Mouse (Mus musculus) midbrain, postnatal 0 days (tissue): Measurements from ENCODE around the gene Fbxo33. TPM values are rescaled to one million over a fixed set of nuclear protein-coding genes. Genes with fewer than 3 reads are reported as not detected.

Experiments used
- ATAC-seq: fragments of 200-750 bp; cut with Nextera tagmentation; 2 replicates; pipeline ENCODE4 v1.8.0; 2017; ENCODE audit warnings: moderate number of reproducible peaks, mild to moderate bottlenecking, moderate TSS enrichment, moderate library complexity; ENCODE audit not compliant: low FRiP score
- DNase-seq: peaks from one replicate; pipeline ENCODE4 v3.0.0-alpha.2; 2015; ENCODE audit warnings: low spot score
- H3K27ac ChIP-seq: fragments of 300-500 bp; sonication (generic); 2 replicates; pipeline ENCODE4 v1.5.1; 2014; ENCODE audit warnings: low read depth, mild to moderate bottlenecking, low read length, mixed read lengths
- H3K27me3 ChIP-seq: fragments of 300-500 bp; sonication (generic); 2 replicates; pipeline ENCODE4 v1.6.1; 2014; ENCODE audit warnings: low read length, control low read depth, mixed read lengths; ENCODE audit not compliant: insufficient read depth
- H3K36me3 ChIP-seq: fragments of 300-500 bp; sonication (generic); 2 replicates; pipeline ENCODE4 v1.6.1; 2014; ENCODE audit warnings: low read length, control low read depth, mixed read lengths; ENCODE audit not compliant: insufficient read depth
- H3K4me1 ChIP-seq: fragments of 300-500 bp; sonication (generic); 2 replicates; pipeline ENCODE4 v1.6.1; 2014; ENCODE audit warnings: mild to moderate bottlenecking, control low read depth, antibody characterized with exemption, low read length, mixed read lengths; ENCODE audit not compliant: insufficient read depth
- H3K4me2 ChIP-seq: fragments of 300-500 bp; sonication (generic); 2 replicates; pipeline ENCODE4 v1.6.1; 2014; ENCODE audit warnings: low read depth, mild to moderate bottlenecking, low read length, mixed read lengths; ENCODE audit not compliant: poor library complexity, severe bottlenecking
- H3K4me3 ChIP-seq: fragments of 300-500 bp; sonication (generic); 2 replicates; pipeline ENCODE4 v1.5.1; 2014; ENCODE audit warnings: low read depth, mild to moderate bottlenecking, low read length, moderate library complexity
- H3K9ac ChIP-seq: fragments of 300-500 bp; sonication (generic); replicated peaks from 2 replicates; pipeline ENCODE4 v1.6.1; 2014; ENCODE audit warnings: mild to moderate bottlenecking, low read length, moderate library complexity, mixed read lengths; ENCODE audit not compliant: poor library complexity, severe bottlenecking
- H3K9me3 ChIP-seq: fragments of 300-500 bp; sonication (generic); 2 replicates; pipeline ENCODE4 v1.6.1; 2016; ENCODE audit warnings: low read length, control low read depth
- CTCF ChIP-seq: IDR thresholded peaks from 2 replicates; pipeline ENCODE4 v1.5.1; 2016; ENCODE audit warnings: antibody characterized with exemption, mild to moderate bottlenecking
- WGBS: fragments of 180-500 bp; shearing (Covaris S2); extraction: QIAGEN DNeasy Blood & Tissue Kit; methylation state at CpG from one replicate; pipeline ENCODE4 v1.1.7; 2014; 5-methylcytosine and 5-hydroxymethylcytosine counted together
- polyA plus RNA-seq: library from polyadenylated mRNA; unstranded; fragments of >200 nt; fragmentation: Nextera tagmentation; extraction: Ambion mirVana; gene quantifications from 2 replicates; pipeline ENCODE4 v1.2.1, GENCODE M21; 2015
- total RNA-seq: library from RNA; depleted of rRNA; stranded (reverse); fragments of >200 nt; gene quantifications from 2 replicates; pipeline ENCODE4 v1.2.3, GENCODE M21; 2014

The Fbxo33 gene
- total and polyA plus RNA-seq, 2 experiments from 2014 or later = 9.6 to 13.9 TPM

GRCm38 (mm10) chr12:59207000-59207390, 12.5 kb downstream of the Fbxo33 start:
- peaks cover 18% of the 10 kb centered on the region for H3K36me3 ChIP-seq
- WGBS = 91% methylated on average over 3 of the region's 3 CpGs
- TF ChIP-seq CTCF = no peak
- ATAC-seq (no peak), DNase-seq (no peak)
- H3K27ac ChIP-seq = no peak overlapping the region
- H3K4me1 ChIP-seq = no peaks in the 10 kb centered on the region
- no peak overlapping the region for H3K4me3 ChIP-seq
- no peaks in the 10 kb centered on the region for H3K27me3 ChIP-seq
- H3K9ac ChIP-seq = no peak overlapping the region
- no peaks in the 10 kb centered on the region for H3K9me3 ChIP-seq
- no peak overlapping the region for H3K4me2 ChIP-seq

GRCm38 (mm10) chr12:59206208-59206999, 13.1 kb downstream of the Fbxo33 start:
- no peaks in the 10 kb centered on the region for H3K27me3 ChIP-seq
- no peak overlapping the region for H3K27ac ChIP-seq
- H3K4me1 ChIP-seq = no peaks in the 10 kb centered on the region
- DNase-seq (no peak), ATAC-seq (no peak)
- H3K36me3 ChIP-seq = peaks cover 18% of the 10 kb centered on the region
- H3K4me2 ChIP-seq = no peak overlapping the region
- 89% methylated on average over 4 of the region's 4 CpGs for WGBS
- TF ChIP-seq CTCF = no peak
- no peak overlapping the region for H3K4me3 ChIP-seq
- no peak overlapping the region for H3K9ac ChIP-seq
- H3K9me3 ChIP-seq = no peaks in the 10 kb centered on the region

GRCm38 (mm10) chr12:59205571-59205970, 14.0 kb downstream of the Fbxo33 start:
- Histone ChIP-seq H3K4me2 (no peak overlapping the region), H3K9me3 (no peaks in the 10 kb centered on the region), H3K4me1 (no peaks in the 10 kb centered on the region), H3K9ac (no peak overlapping the region), H3K36me3 (peaks cover 18% of the 10 kb centered on the region), H3K4me3 (no peak overlapping the region), H3K27ac (no peak overlapping the region), H3K27me3 (no peaks in the 10 kb centered on the region)
- no peak for ATAC-seq
- no peak for DNase-seq
- TF ChIP-seq CTCF = no peak
- WGBS = 96% methylated on average over 6 of the region's 6 CpGs

- no peaks in the 10 kb centered on the region for H3K4me1 ChIP-seq
- 95% methylated on average over 2 of the region's 2 CpGs for WGBS
- peaks cover 22% of the 10 kb centered on the region for H3K36me3 ChIP-seq
- no peak for TF ChIP-seq CTCF
- H3K27me3 ChIP-seq = no peaks in the 10 kb centered on the region
- no peak overlapping the region for H3K4me3 ChIP-seq
- H3K9me3 ChIP-seq = no peaks in the 10 kb centered on the region
- no peak overlapping the region for H3K27ac ChIP-seq
- DNase-seq (no peak), ATAC-seq (no peak)
- no peak overlapping the region for H3K4me2 ChIP-seq
- no peak overlapping the region for H3K9ac ChIP-seq
These were observed 20.2 kb downstream of the Fbxo33 start for GRCm38 (mm10) chr12:59199361-59199760.

GRCm38 (mm10) chr12:59198750-59199149, 20.8 kb downstream of the Fbxo33 start:
- ATAC-seq = no peak
- no peaks in the 10 kb centered on the region for H3K4me1 ChIP-seq
- 88% methylated on average over 4 of the region's 4 CpGs for WGBS
- TF ChIP-seq CTCF = no peak
- no peak overlapping the region for H3K4me2 ChIP-seq
- H3K9me3 ChIP-seq = no peaks in the 10 kb centered on the region
- no peak overlapping the region for H3K27ac ChIP-seq
- H3K36me3 ChIP-seq = peaks cover 16% of the 10 kb centered on the region
- no peak overlapping the region for H3K9ac ChIP-seq
- H3K27me3 ChIP-seq = no peaks in the 10 kb centered on the region
- no peak for DNase-seq
- no peak overlapping the region for H3K4me3 ChIP-seq

GRCm38 (mm10) chr12:59195941-59196340, 23.6 kb downstream of the Fbxo33 start:
- Histone ChIP-seq H3K27ac (no peak overlapping the region), H3K4me3 (no peak overlapping the region), H3K4me2 (no peak overlapping the region), H3K9me3 (no peaks in the 10 kb centered on the region), H3K9ac (no peak overlapping the region), H3K27me3 (no peaks in the 10 kb centered on the region), H3K4me1 (no peaks in the 10 kb centered on the region), H3K36me3 (peaks cover 7% of the 10 kb centered on the region)
- WGBS = 87% methylated on average over 4 of the region's 4 CpGs
- no peak for TF ChIP-seq CTCF
- no peak for ATAC-seq
- DNase-seq = no peak
